Mouse (Mus musculus): ENCODE data around the gene Sephs1. TPM values are rescaled to one million over a fixed set of nuclear protein-coding genes. Genes with fewer than 3 reads are reported as not detected.

Gene Sephs1
- polyA plus RNA-seq, 1 experiment, result 15.9 TPM

Other genes with a start within 250 kb of the Sephs1 start
- 15.7 TPM for gene Prpf18, start 229.5 kb upstream of the Sephs1 start, polyA plus RNA-seq (2012; fragmentation: generic; extraction: Trizol)
- gene Bend7, start 163.7 kb upstream of the Sephs1 start, polyA plus RNA-seq (2012; fragmentation: generic; extraction: Trizol), result not detected
- gene Phyh, start 37.5 kb downstream of the Sephs1 start, polyA plus RNA-seq (2012; fragmentation: generic; extraction: Trizol), result 14.5 TPM
- gene Ucma, start 94.6 kb downstream of the Sephs1 start, polyA plus RNA-seq (2012; fragmentation: generic; extraction: Trizol), result 0.22 TPM
- gene Mcm10, start 131.2 kb downstream of the Sephs1 start, polyA plus RNA-seq (2012; fragmentation: generic; extraction: Trizol), result 4.2 TPM
- gene Optn, start 182.5 kb downstream of the Sephs1 start, polyA plus RNA-seq (2012; fragmentation: generic; extraction: Trizol), result 11.2 TPM